Mouse (Mus musculus) olfactory bulb, adult 2 months (tissue): Measurements from ENCODE around the gene Atp13a1. TPM values are rescaled to one million over a fixed set of nuclear protein-coding genes. Genes with fewer than 3 reads are reported as not detected.

Experiments
- H3K27ac ChIP-seq: fragments of 200-500 bp; 2 replicates; pipeline ENCODE4 v1.5.1; 2012; ENCODE audit warnings: low read depth, low read length; ENCODE audit not compliant: insufficient read depth
- H3K4me1 ChIP-seq: fragments of 200-500 bp; 2 replicates; pipeline ENCODE4 v1.6.1; 2012; ENCODE audit warnings: low read length; ENCODE audit not compliant: control insufficient read depth, insufficient read depth
- H3K4me3 ChIP-seq: fragments of 200-500 bp; 2 replicates; pipeline ENCODE4 v1.5.1; 2012; ENCODE audit warnings: mild to moderate bottlenecking, low read depth, low read length, moderate library complexity; ENCODE audit not compliant: insufficient read depth
- CTCF ChIP-seq: fragments of 200-500 bp; IDR thresholded peaks from 2 replicates; pipeline ENCODE4 v1.5.1; 2012; ENCODE audit warnings: low read depth, mild to moderate bottlenecking, low read length, moderate library complexity; ENCODE audit not compliant: insufficient read depth
- POLR2A ChIP-seq: fragments of 200-500 bp; IDR thresholded peaks from 2 replicates; pipeline ENCODE4 v1.6.1; 2012; ENCODE audit warnings: mild to moderate bottlenecking, low read depth, low read length, moderate library complexity; ENCODE audit not compliant: insufficient read depth
- WGBS: fragments of 180-500 bp; shearing (Covaris S2); methylation state at CpG from one replicate; pipeline ENCODE4 v1.1.7; 2018; 5-methylcytosine and 5-hydroxymethylcytosine counted together
- polyA plus RNA-seq: library from polyadenylated mRNA; stranded (reverse); fragments of >200 nt; gene quantifications from 2 replicates; pipeline ENCODE4 v1.2.4, GENCODE M21; 2012; ENCODE audit warnings: low replicate concordance; ENCODE audit not compliant: missing spikeins, insufficient read depth, insufficient read length

The Atp13a1 gene
- polyA plus RNA-seq, 1 experiment: not detected

GRCm38 (mm10) chr8:69774503-69775148 is 16.3 kb upstream of the Atp13a1 start, which contains the start of gene Gm20422:
TSS of gene Gm20422 (minus strand) at chr8:69774886.
- H3K4me3 ChIP-seq: peak within 1 kb of the TSS; percentile 72
- under 1% methylated on average over 41 of the region's 41 CpGs for WGBS
- TF ChIP-seq CTCF: no peak
- TF ChIP-seq POLR2A: peak; percentile 99
- no peaks in the 10 kb centered on the region for H3K4me1 ChIP-seq
- peak within 1 kb of the TSS; percentile 97 for H3K27ac ChIP-seq

DNA sequence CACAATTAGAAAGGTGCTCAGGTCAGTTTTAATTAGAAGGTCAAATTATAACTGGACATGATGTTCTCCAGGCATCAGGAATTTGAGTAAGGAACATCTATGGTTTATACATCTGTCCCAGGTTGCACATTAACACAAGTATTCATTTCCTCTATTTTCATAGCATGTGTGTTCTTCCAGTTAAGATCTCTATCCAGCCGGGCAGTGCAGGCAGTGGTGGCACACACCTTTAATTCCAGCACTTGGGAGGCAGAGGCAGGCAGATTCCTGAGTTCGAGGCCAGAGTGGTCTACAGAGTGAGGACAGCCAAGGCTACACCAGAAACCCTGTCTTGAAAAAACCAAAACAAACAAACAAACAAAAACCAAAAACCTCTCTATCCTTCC is 15.8 kb upstream of the Atp13a1 start:
- WGBS: 52% methylated on average over 2 of the region's 2 CpGs
- TF ChIP-seq POLR2A (no peak), CTCF (no peak)
- no peaks in the 10 kb centered on the region for H3K4me1 ChIP-seq
- H3K27ac ChIP-seq: 0 out of 2 replicates have a peak overlapping the region, but pooled peaks have one; percentile 35
- H3K4me3 ChIP-seq: no peak overlapping the region

GRCm38 (mm10) chr8:69777111-69777510 is 13.9 kb upstream of the Atp13a1 start:
- H3K27ac ChIP-seq: no peak overlapping the region
- TF ChIP-seq POLR2A: no peak
- no peak for TF ChIP-seq CTCF
- WGBS: 68% methylated on average over 12 of the region's 12 CpGs

DNA sequence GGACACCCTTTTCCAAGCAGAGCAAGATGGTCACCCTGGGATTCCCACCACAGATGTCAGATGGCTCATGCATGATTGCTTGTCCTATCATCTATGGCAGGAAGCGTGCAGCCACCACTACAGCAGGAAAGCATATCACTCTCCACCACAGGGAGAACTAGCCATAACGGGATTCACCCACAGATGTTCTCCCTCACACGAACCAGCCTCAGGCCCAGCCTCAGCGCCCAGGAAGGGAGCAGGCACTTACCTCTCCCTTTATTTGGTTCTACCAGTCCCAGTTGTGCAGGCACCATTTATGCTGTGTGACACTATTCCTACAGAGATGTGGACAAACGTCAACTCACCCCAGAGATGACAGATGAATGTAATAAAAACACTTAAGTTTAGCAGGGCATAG is 1.9 kb upstream of the Atp13a1 start:
- no peak for TF ChIP-seq POLR2A
- TF ChIP-seq CTCF: no peak
- H3K4me3 ChIP-seq: no peak overlapping the region
- 92% methylated on average over 5 of the region's 5 CpGs for WGBS
- peaks cover 7% of the 10 kb centered on the region; the same call in 1 of the 2 replicates for H3K4me1 ChIP-seq
- no peak overlapping the region for H3K27ac ChIP-seq

More at GRCm38 (mm10) chr8:69777111-69777510, 13.9 kb upstream of the Atp13a1 start:
- Histone ChIP-seq H3K4me1 (no peaks in the 10 kb centered on the region), H3K4me3 (no peak overlapping the region)

DNA sequence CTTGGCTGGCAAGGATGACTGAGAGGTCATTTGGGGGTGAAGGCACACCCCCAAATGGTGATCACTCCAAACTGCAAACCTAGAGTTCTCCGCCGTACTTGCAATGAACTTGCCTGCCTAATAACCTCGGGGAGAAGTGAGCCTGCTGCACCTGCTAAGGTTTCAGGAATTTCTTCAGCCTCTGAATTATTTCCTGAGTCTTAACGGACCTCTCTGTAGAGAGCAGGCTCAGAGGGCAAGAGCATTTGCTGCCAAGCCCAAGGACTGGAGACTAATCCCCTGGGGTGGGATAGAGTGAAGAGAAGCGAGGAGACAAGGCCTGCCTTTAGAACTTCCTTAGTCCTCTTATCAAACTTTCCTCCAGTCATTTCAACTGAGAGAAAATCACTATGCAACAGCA is 1.2 kb upstream of the Atp13a1 start:
- 63% methylated on average over 5 of the region's 5 CpGs for WGBS
- TF ChIP-seq CTCF (no peak), POLR2A (no peak)
- Histone ChIP-seq H3K27ac (no peak overlapping the region), H3K4me3 (no peak overlapping the region), H3K4me1 (peaks cover 7% of the 10 kb centered on the region; the same call in 1 of the 2 replicates)

- H3K27ac ChIP-seq: no peak overlapping the region
- WGBS: 25% methylated on average over 11 of the region's 11 CpGs
- peak overlapping the region; percentile 99 for H3K4me3 ChIP-seq
- H3K4me1 ChIP-seq: peaks cover 7% of the 10 kb centered on the region; the same call in 1 of the 2 replicates
- no peak for TF ChIP-seq POLR2A
- TF ChIP-seq CTCF: no peak
These were observed 599 bp upstream of the Atp13a1 start for GRCm38 (mm10) chr8:69790364-69790763.

- Histone ChIP-seq H3K4me1 (peaks cover 7% of the 10 kb centered on the region; the same call in 1 of the 2 replicates), H3K4me3 (peak overlapping the region; percentile 99), H3K27ac (0 out of 2 replicates have a peak overlapping the region, but pooled peaks have one; percentile 42)
- no peak for TF ChIP-seq POLR2A
- WGBS: under 1% methylated on average over 48 of the region's 48 CpGs
These were observed 579 bp downstream of the Atp13a1 start for GRCm38 (mm10) chr8:69791415-69792068.

DNA sequence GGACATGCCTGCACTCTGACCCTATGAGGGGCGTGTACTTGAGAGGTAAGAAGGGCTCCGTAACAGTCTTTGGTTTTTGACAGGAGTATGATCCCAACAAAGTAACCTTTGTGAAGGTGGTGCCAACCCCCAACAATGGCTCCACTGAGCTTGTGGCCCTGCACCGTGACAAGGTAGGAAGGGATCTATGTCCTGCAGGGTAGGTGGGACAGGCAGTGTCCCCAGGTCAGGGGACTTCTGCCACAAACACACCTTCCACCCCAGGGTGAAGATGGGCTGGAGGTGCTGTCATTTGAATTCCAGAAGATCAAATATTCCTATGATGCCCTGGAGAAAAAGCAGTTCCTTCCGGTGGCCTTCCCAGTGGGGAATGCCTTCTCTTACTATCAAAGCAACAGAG is 2.7 kb downstream of the Atp13a1 start:
- H3K27ac ChIP-seq: no peak overlapping the region
- WGBS: 92% methylated on average over 4 of the region's 4 CpGs
- no peak for TF ChIP-seq CTCF
- TF ChIP-seq POLR2A: no peak
- H3K4me3 ChIP-seq: no peak overlapping the region
- H3K4me1 ChIP-seq: peaks cover 7% of the 10 kb centered on the region; the same call in 1 of the 2 replicates

DNA sequence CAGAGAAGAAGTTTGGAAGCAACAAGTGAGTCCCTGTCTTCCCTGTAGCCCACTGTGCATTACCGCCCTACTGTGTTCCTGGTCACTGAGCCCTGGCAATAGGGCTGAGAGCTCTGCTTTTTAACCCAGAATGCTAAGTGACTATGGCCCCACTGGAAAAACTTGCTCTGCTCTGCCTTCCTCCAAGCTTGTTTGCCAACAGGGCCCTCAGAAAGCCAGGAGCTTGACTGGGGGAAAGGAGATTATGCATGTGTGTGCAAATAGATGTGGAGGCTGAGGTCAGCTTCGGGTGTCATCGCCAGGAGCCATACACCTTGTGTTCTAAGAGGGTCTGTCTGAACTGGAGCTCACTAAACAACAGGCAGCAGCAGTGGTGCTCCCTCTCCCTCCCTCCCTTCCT is 3.1 kb downstream of the Atp13a1 start:
- Histone ChIP-seq H3K4me3 (no peak overlapping the region), H3K4me1 (peaks cover 7% of the 10 kb centered on the region; the same call in 1 of the 2 replicates), H3K27ac (no peak overlapping the region)
- no peak for TF ChIP-seq CTCF
- WGBS: 90% methylated on average over 3 of the region's 3 CpGs
